Mouse (Mus musculus): ENCODE results near the gene Adat2. TPM values are rescaled to one million over a fixed set of nuclear protein-coding genes. Genes with fewer than 3 reads are reported as not detected.

Gene Adat2
- polyA plus RNA-seq, 1 experiment from 2014 or later = 4.2 TPM

DNA sequence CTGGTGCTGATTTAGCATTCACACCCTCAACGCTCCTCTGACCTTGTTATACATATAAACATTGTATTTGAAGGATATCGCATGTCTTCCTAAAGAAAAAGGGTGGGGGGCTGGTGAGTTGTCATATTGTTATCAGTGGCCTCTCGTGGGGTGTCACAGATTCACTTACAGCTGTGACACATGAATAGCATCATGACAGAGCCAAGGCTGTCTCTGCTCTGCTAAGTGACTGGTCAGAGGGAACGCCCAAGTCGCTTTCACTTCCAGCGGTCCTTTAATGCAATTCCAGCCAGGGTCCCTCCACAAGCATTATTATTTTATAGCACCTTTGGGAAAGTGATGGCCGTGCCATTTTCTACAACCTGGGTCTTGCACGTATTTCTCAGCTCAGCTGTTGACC, 44.8 kb downstream of the Adat2 start:
- Histone ChIP-seq H3K9me3 (no peaks in the 10 kb centered on the region), H3K4me3 (no peak overlapping the region), H3K9ac (no peak overlapping the region), H3K36me3 (no peaks in the 10 kb centered on the region), H3K4me2 (no peak overlapping the region), H3K4me1 (no peaks in the 10 kb centered on the region), H3K27ac (no peak overlapping the region), H3K27me3 (no peaks in the 10 kb centered on the region)
- ATAC-seq (ENCODE audit: borderline replicate concordance, extremely low read depth, low FRiP score, low TSS enrichment) = no peak
- 46% methylated on average over 8 of the region's 8 CpGs for WGBS

GRCm38 (mm10) chr10:13600926-13601325, 48.2 kb downstream of the Adat2 start:
- no peak overlapping the region for H3K27ac ChIP-seq
- H3K4me1 ChIP-seq = no peaks in the 10 kb centered on the region
- WGBS = 58% methylated on average over 2 of the region's 2 CpGs
- H3K9me3 ChIP-seq = no peaks in the 10 kb centered on the region
- ATAC-seq (ENCODE audit: borderline replicate concordance, extremely low read depth, low FRiP score, low TSS enrichment) = no peak
- H3K27me3 ChIP-seq = no peaks in the 10 kb centered on the region
- no peaks in the 10 kb centered on the region for H3K36me3 ChIP-seq
- H3K4me3 ChIP-seq = no peak overlapping the region
- H3K9ac ChIP-seq = no peak overlapping the region
- H3K4me2 ChIP-seq = no peak overlapping the region

Other genes starting within 250 kb of the Adat2 start
- 33.3 and 33.7 TPM in 2 replicates for gene Phactr2, start 78.5 kb upstream of the Adat2 start, polyA plus RNA-seq (2015; fragmentation: Nextera tagmentation; extraction: Ambion mirVana)
- 67.8 and 70.1 TPM in 2 replicates for gene Fuca2, start 53.4 kb upstream of the Adat2 start, polyA plus RNA-seq (2015; fragmentation: Nextera tagmentation; extraction: Ambion mirVana)
- gene Pex3, start 248 bp downstream of the Adat2 start, polyA plus RNA-seq (2015; fragmentation: Nextera tagmentation; extraction: Ambion mirVana) = 20.2 and 23.4 TPM in 2 replicates

All from lung, embryonic 15.5 days (tissue).